Mouse (Mus musculus): ENCODE measurements at regions not wholly inside any gene's neighbourhood (a gene's known extent, or its start where the extent isn't known, plus 50 kb on each side); places are given as distances from the start of the nearest gene placed in this dataset.
"Not testable (repeated sequence)": the region's sequence is repeated elsewhere in the genome, so short reads cannot be mapped to it uniquely, and the experiment has no call there.

DNA sequence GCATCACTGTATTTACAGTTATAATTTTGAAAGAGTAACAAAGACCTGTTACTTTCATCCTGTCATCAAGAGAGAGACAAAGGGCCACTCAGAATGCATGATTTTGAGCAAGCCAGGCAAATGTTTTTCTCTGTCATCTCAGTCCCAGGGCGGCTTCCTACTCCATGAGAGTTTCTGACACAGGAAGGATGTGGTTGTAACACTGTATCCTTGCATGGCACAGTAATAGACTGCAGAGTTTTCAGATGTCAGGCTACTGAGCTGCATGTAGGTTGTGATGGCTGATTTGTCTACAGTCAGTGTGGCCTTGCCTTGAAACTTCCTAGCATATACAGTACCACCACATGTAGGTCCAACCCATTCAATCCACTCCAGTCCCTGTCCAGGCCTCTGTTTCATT is 1054.0 kb downstream of the Adam6a start:
- Histone ChIP-seq H3K4me2 (no peak overlapping the region), H3K4me1 (ENCODE audit: control insufficient read depth, insufficient read depth, low read length) (no peaks in the 10 kb centered on the region), H3K36me3 (ENCODE audit: control insufficient read depth, insufficient read depth, low read length) (no peaks in the 10 kb centered on the region), H3K27me3 (ENCODE audit: control insufficient read depth, insufficient read depth, low read length) (no peaks in the 10 kb centered on the region), H3K4me3 (ENCODE audit: low read depth, low read length) (no peak overlapping the region), H3K9ac (ENCODE audit: low read depth, low read length) (no peak overlapping the region), H3K27ac (ENCODE audit: low read depth, low read length) (no peak overlapping the region), H3K9me3 (replicated peaks; ENCODE audit: control insufficient read depth, low read length) (peaks cover 2% of the 10 kb centered on the region; the same call in 1 of the 2 replicates)
- ATAC-seq (replicated peaks; ENCODE audit: insufficient number of reproducible peaks, low FRiP score, low TSS enrichment): no peak
- 64% methylated on average over 1 of the region's 1 CpGs for WGBS (ENCODE audit: insufficient replicate concordance)

DNA sequence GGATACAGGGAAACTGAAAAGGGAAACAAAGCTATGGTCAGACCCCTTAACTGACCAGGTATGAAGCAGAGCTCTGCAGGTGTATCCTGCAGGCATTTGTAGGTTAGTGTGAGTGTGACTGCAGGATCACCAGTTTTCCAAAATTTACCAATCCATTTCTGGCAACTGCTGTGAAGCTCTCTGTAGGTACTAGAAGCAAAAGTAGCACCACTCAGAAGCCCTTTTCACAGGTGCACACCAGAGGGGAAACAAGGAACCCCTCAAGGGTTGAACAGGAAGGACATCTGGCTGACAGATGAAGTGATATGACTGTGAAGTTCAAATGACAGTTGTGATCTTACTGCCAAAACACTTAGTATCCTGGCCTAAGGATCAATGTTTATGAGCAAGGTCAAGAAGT is 1065.5 kb downstream of the Adam6a start:
- H3K27me3 ChIP-seq (ENCODE audit: control insufficient read depth, insufficient read depth, low read length): no peaks in the 10 kb centered on the region
- no peak overlapping the region for H3K27ac ChIP-seq (ENCODE audit: low read depth, low read length)
- H3K9me3 ChIP-seq (replicated peaks; ENCODE audit: control insufficient read depth, low read length): peaks cover 13% of the 10 kb centered on the region
- no peak for ATAC-seq (replicated peaks; ENCODE audit: insufficient number of reproducible peaks, low FRiP score, low TSS enrichment)
- H3K9ac ChIP-seq (ENCODE audit: low read depth, low read length): no peak overlapping the region
- no peak overlapping the region for H3K4me2 ChIP-seq
- no peak overlapping the region for H3K4me3 ChIP-seq (ENCODE audit: low read depth, low read length)
- H3K4me1 ChIP-seq (ENCODE audit: control insufficient read depth, insufficient read depth, low read length): no peaks in the 10 kb centered on the region
- H3K36me3 ChIP-seq (ENCODE audit: control insufficient read depth, insufficient read depth, low read length): no peaks in the 10 kb centered on the region

DNA sequence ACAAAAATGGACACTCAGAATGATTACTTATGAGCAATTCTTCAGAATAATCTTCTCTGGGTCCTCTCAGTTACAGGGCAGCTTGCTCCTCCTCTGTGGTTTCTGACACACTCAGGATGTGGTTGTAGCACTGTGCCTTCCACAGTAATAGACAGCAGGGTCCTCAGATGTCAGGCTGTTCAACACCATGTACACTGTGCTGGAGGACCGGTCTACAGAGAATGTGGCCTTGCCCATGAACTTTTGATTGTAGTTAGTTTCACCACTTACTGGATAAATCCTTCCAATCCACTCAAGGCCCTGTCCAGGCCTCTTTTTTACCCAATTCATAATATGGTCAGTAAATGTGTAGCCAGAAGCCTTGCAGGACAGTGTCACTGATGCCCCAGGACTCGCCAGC is 1068.4 kb downstream of the Adam6a start:
- Histone ChIP-seq H3K9me3 (replicated peaks; ENCODE audit: control insufficient read depth, low read length) (peaks cover 9% of the 10 kb centered on the region; the same call in 1 of the 2 replicates), H3K4me2 (no peak overlapping the region), H3K9ac (ENCODE audit: low read depth, low read length) (no peak overlapping the region), H3K27me3 (ENCODE audit: control insufficient read depth, insufficient read depth, low read length) (no peaks in the 10 kb centered on the region), H3K27ac (ENCODE audit: low read depth, low read length) (no peak overlapping the region), H3K4me3 (ENCODE audit: low read depth, low read length) (no peak overlapping the region), H3K36me3 (ENCODE audit: control insufficient read depth, insufficient read depth, low read length) (no peaks in the 10 kb centered on the region), H3K4me1 (ENCODE audit: control insufficient read depth, insufficient read depth, low read length) (no peaks in the 10 kb centered on the region)
- 63% methylated on average over 2 of the region's 2 CpGs for WGBS (ENCODE audit: insufficient replicate concordance)
- ATAC-seq (replicated peaks; ENCODE audit: insufficient number of reproducible peaks, low FRiP score, low TSS enrichment): no peak

DNA sequence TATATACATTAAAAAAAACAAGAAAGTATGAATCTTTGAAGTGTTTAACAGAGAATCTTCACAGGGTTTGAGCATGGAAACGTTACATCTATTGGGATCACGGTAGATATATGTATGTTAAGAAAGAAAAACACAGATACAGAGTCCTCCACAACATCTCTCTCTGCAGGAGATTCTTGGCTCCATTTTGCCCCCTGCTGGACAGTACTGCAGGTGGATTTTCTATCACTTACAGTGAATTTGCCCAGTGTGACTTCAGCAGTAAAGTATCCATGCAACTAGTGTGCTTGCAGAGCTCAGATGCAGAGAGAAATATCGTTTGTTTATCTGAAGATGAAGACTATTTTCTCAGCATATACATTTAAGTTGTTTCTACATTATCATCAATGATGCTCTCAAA is 1071.5 kb downstream of the Adam6a start:
- Histone ChIP-seq H3K4me2 (no peak overlapping the region), H3K4me3 (ENCODE audit: low read depth, low read length) (no peak overlapping the region), H3K4me1 (ENCODE audit: control insufficient read depth, insufficient read depth, low read length) (no peaks in the 10 kb centered on the region), H3K9ac (ENCODE audit: low read depth, low read length) (no peak overlapping the region), H3K36me3 (ENCODE audit: control insufficient read depth, insufficient read depth, low read length) (no peaks in the 10 kb centered on the region), H3K9me3 (replicated peaks; ENCODE audit: control insufficient read depth, low read length) (peaks cover 13% of the 10 kb centered on the region; the same call in 1 of the 2 replicates), H3K27me3 (ENCODE audit: control insufficient read depth, insufficient read depth, low read length) (no peaks in the 10 kb centered on the region), H3K27ac (ENCODE audit: low read depth, low read length) (no peak overlapping the region)
- no peak for ATAC-seq (replicated peaks; ENCODE audit: insufficient number of reproducible peaks, low FRiP score, low TSS enrichment)
- 50% methylated on average over 3 of the region's 3 CpGs for WGBS (ENCODE audit: insufficient replicate concordance)

DNA sequence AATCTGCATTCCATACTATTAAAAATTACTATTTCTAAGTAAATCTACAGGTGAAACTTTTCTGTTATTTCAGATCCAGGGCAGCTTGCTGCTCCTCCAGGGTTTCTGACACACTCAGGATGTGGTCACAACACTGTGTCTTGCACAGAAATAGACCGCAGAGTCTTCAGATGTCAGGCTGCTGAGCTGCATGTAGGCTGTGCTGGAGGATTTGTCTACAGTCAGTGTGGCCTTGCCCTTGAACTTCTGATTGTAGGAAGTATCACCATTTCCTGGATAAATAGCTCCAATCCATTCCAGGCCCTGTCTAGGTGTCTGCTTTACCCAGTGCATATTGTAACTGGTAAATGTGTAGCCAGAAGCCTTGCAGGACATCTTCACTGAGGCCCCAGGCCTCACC is 1072.0 kb downstream of the Adam6a start:
- H3K9me3 ChIP-seq (replicated peaks; ENCODE audit: control insufficient read depth, low read length): peaks cover 11% of the 10 kb centered on the region; the same call in 1 of the 2 replicates
- no peak overlapping the region for H3K9ac ChIP-seq (ENCODE audit: low read depth, low read length)
- no peak for ATAC-seq (replicated peaks; ENCODE audit: insufficient number of reproducible peaks, low FRiP score, low TSS enrichment)
- no peaks in the 10 kb centered on the region for H3K4me1 ChIP-seq (ENCODE audit: control insufficient read depth, insufficient read depth, low read length)
- no peak overlapping the region for H3K4me3 ChIP-seq (ENCODE audit: low read depth, low read length)
- H3K4me2 ChIP-seq: no peak overlapping the region
- no peaks in the 10 kb centered on the region for H3K36me3 ChIP-seq (ENCODE audit: control insufficient read depth, insufficient read depth, low read length)
- 77% methylated on average over 1 of the region's 1 CpGs for WGBS (ENCODE audit: insufficient replicate concordance)
- H3K27ac ChIP-seq (ENCODE audit: low read depth, low read length): no peak overlapping the region
- no peaks in the 10 kb centered on the region for H3K27me3 ChIP-seq (ENCODE audit: control insufficient read depth, insufficient read depth, low read length)

DNA sequence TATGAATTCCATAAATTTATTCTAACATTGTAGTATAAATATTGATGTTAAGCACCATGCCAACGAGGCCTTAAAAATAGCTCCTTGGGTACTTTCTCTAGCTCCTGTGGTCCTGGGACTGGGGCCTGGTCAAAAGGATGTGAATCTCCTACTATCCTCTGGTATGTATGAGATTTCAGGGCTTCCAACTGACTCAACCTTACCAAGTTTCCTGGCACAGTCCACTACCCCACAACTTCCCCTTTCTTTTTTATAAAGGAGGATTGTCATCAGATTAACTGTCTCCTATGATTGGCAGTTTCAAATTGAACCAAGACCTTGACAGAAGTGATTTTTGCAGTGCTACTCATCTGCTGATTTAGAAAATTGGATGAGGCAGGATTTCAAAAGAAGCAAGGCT is 1097.4 kb downstream of the Adam6a start:
- Histone ChIP-seq H3K4me2 (no peak overlapping the region), H3K4me3 (ENCODE audit: low read depth, low read length) (no peak overlapping the region), H3K36me3 (ENCODE audit: control insufficient read depth, insufficient read depth, low read length) (no peaks in the 10 kb centered on the region), H3K9ac (ENCODE audit: low read depth, low read length) (no peak overlapping the region), H3K4me1 (ENCODE audit: control insufficient read depth, insufficient read depth, low read length) (no peaks in the 10 kb centered on the region), H3K9me3 (replicated peaks; ENCODE audit: control insufficient read depth, low read length) (peaks cover 4% of the 10 kb centered on the region; the same call in 1 of the 2 replicates), H3K27ac (ENCODE audit: low read depth, low read length) (no peak overlapping the region), H3K27me3 (ENCODE audit: control insufficient read depth, insufficient read depth, low read length) (no peaks in the 10 kb centered on the region)
- ATAC-seq (replicated peaks; ENCODE audit: insufficient number of reproducible peaks, low FRiP score, low TSS enrichment): no peak
- 58% methylated on average over 1 of the region's 1 CpGs for WGBS (ENCODE audit: insufficient replicate concordance)

DNA sequence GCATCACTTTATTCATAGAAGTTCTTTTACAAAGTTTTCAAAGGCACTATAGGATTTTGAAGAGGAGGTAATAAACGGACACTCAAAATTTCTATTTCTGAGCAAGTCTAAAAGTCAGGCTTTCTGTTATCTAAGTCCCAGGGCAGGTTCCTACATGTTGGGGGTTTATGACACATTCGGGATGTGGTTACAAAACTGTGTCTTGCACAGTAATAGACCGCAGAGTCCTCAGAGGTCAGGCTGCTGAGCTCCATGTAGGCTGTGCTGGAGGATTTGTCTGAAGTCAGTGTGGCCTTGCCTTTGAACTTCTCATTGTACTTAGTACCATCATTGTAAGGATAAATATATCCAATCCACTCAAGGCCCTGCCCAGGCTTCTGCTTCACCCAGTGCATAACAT is 1102.7 kb downstream of the Adam6a start:
- H3K9me3 ChIP-seq (replicated peaks; ENCODE audit: control insufficient read depth, low read length): peaks cover 6% of the 10 kb centered on the region; the same call in 1 of the 2 replicates
- 77% methylated on average over 3 of the region's 3 CpGs for WGBS (ENCODE audit: insufficient replicate concordance)

DNA sequence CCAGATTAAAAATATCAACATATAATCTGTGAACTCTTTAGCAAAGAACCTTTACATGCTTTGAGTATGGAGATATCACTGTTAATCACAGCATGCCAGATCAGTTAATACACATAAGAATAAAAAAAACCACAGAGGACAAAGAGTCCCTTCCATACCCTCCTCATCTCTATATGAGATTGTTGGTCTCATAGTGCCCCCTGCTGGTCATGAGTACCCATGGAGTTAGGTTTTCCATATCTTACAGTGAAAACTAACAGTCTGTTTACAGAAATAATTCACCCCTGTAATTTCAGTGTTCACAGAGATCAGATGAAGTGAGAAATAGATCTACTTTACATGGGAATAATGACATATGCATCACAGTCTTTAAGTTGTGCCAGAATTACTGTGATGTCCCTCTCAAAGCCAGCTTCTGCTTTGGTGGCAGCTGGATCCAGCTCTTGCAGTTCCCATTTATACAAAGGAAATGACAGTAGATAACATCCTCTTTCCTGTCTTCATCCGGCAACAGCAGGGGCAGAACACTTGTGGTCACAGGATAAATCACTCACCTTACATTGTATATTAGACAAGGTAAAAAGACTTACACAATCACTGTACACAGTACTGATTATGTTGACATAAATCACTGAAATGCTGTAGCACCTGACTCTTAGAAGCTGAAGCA is 1106.9 kb downstream of the Adam6a start:
- H3K4me1 ChIP-seq (ENCODE audit: control insufficient read depth, insufficient read depth, low read length); H3K9me3 ChIP-seq (replicated peaks; ENCODE audit: control insufficient read depth, low read length); H3K36me3 ChIP-seq (ENCODE audit: control insufficient read depth, insufficient read depth, low read length); ATAC-seq (replicated peaks; ENCODE audit: insufficient number of reproducible peaks, low FRiP score, low TSS enrichment); H3K27ac ChIP-seq (ENCODE audit: low read depth, low read length); H3K4me3 ChIP-seq (ENCODE audit: low read depth, low read length); H3K9ac ChIP-seq (ENCODE audit: low read depth, low read length); H3K27me3 ChIP-seq (ENCODE audit: control insufficient read depth, insufficient read depth, low read length); H3K4me2 ChIP-seq: not testable (repeated sequence)
- 74% methylated on average over 1 of the region's 1 CpGs for WGBS (ENCODE audit: insufficient replicate concordance)

More for the DNA sequence above, 1102.7 kb downstream of the Adam6a start:
- no peaks in the 10 kb centered on the region for H3K4me1 ChIP-seq (ENCODE audit: control insufficient read depth, insufficient read depth, low read length)
- H3K36me3 ChIP-seq (ENCODE audit: control insufficient read depth, insufficient read depth, low read length): no peaks in the 10 kb centered on the region
- no peak overlapping the region for H3K4me2 ChIP-seq
- H3K27ac ChIP-seq (ENCODE audit: low read depth, low read length): no peak overlapping the region
- H3K27me3 ChIP-seq (ENCODE audit: control insufficient read depth, insufficient read depth, low read length): no peaks in the 10 kb centered on the region
- no peak overlapping the region for H3K4me3 ChIP-seq (ENCODE audit: low read depth, low read length)
- ATAC-seq (replicated peaks; ENCODE audit: insufficient number of reproducible peaks, low FRiP score, low TSS enrichment): no peak
- no peak overlapping the region for H3K9ac ChIP-seq (ENCODE audit: low read depth, low read length)

DNA sequence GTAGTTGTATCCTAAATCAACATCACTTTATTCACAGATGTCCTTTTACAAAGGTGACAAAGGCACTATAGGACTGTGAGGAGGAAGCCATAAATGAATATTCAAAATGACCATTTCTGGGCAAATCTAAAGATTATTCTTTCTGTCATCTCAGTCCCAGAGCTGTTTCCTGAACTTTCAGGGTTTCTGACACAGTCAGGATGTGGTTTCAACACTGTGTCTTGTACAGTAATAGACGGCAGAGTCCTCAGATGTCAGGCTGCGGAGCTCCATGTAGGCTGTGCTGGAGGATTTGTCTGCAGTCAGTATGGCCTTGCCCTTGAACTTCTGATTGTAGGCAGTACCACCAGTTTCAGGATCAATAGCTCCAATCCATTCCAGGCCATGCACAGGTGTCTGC is 1113.4 kb downstream of the Adam6a start:
- not testable (repeated sequence) for H3K9ac ChIP-seq (ENCODE audit: low read depth, low read length); H3K4me2 ChIP-seq; H3K9me3 ChIP-seq (replicated peaks; ENCODE audit: control insufficient read depth, low read length); H3K27me3 ChIP-seq (ENCODE audit: control insufficient read depth, insufficient read depth, low read length); H3K27ac ChIP-seq (ENCODE audit: low read depth, low read length); H3K4me3 ChIP-seq (ENCODE audit: low read depth, low read length); H3K36me3 ChIP-seq (ENCODE audit: control insufficient read depth, insufficient read depth, low read length); H3K4me1 ChIP-seq (ENCODE audit: control insufficient read depth, insufficient read depth, low read length); ATAC-seq (replicated peaks; ENCODE audit: insufficient number of reproducible peaks, low FRiP score, low TSS enrichment)
- 76% methylated on average over 2 of the region's 2 CpGs for WGBS (ENCODE audit: insufficient replicate concordance)
